Mouse (Mus musculus) left cerebral cortex, adult 11 months (tissue): Measurements from ENCODE around the gene Cntnap5a.
"Not testable (repeated sequence)": the region's sequence is repeated elsewhere in the genome, so short reads cannot be mapped to it uniquely, and the experiment has no call there.

Experiments
- DNase-seq: peaks from one replicate; pipeline ENCODE4 v3.0.0; 2022; ENCODE audit warnings: low spot score

The Cntnap5a gene

GRCm38 (mm10) chr1:116044083-116044482 is 359.5 kb downstream of the Cntnap5a start:
- no peak for DNase-seq

- DNase-seq, result no peak
These were observed 422.6 kb downstream of the Cntnap5a start for GRCm38 (mm10) chr1:116107010-116107723.

GRCm38 (mm10) chr1:116107724-116108058 is 423.1 kb downstream of the Cntnap5a start:
- no peak for DNase-seq

GRCm38 (mm10) chr1:116108381-116108780 is 423.8 kb downstream of the Cntnap5a start:
- DNase-seq, result no peak

- no peak for DNase-seq
These were observed 441.2 kb downstream of the Cntnap5a start for GRCm38 (mm10) chr1:116125767-116126166.

GRCm38 (mm10) chr1:116127085-116127484 is 442.5 kb downstream of the Cntnap5a start:
- no peak for DNase-seq

- no peak for DNase-seq
These were observed 444.1 kb downstream of the Cntnap5a start for GRCm38 (mm10) chr1:116128450-116129246.

GRCm38 (mm10) chr1:116132471-116132870 is 447.9 kb downstream of the Cntnap5a start:
- no peak for DNase-seq

- DNase-seq, result no peak
These were observed 465.3 kb downstream of the Cntnap5a start for GRCm38 (mm10) chr1:116149764-116150369.

GRCm38 (mm10) chr1:116184471-116184870 is 499.9 kb downstream of the Cntnap5a start:
- DNase-seq, result no peak

GRCm38 (mm10) chr1:116188142-116188541 is 503.6 kb downstream of the Cntnap5a start:
- DNase-seq, result not testable (repeated sequence)

- DNase-seq, result peak; percentile 15
These were observed 507.7 kb downstream of the Cntnap5a start for GRCm38 (mm10) chr1:116192299-116192698.

GRCm38 (mm10) chr1:116216883-116217282 is 532.3 kb downstream of the Cntnap5a start:
- no peak for DNase-seq

GRCm38 (mm10) chr1:116240538-116240937 is 556.0 kb downstream of the Cntnap5a start:
- no peak for DNase-seq

GRCm38 (mm10) chr1:116243856-116244255 is 559.3 kb downstream of the Cntnap5a start:
- DNase-seq, result peak; percentile 10

- DNase-seq, result no peak
These were observed 596.6 kb downstream of the Cntnap5a start for GRCm38 (mm10) chr1:116281144-116281543.

GRCm38 (mm10) chr1:116283968-116284367 is 599.4 kb downstream of the Cntnap5a start:
- no peak for DNase-seq

- DNase-seq, result peak; percentile 2
These were observed 622.0 kb downstream of the Cntnap5a start for GRCm38 (mm10) chr1:116306555-116306954.

- no peak for DNase-seq
These were observed 627.0 kb downstream of the Cntnap5a start for GRCm38 (mm10) chr1:116311512-116311911.

GRCm38 (mm10) chr1:116313269-116313668 is 628.7 kb downstream of the Cntnap5a start:
- DNase-seq, result no peak

GRCm38 (mm10) chr1:116324505-116324904 is 639.9 kb downstream of the Cntnap5a start:
- DNase-seq, result no peak

GRCm38 (mm10) chr1:116353669-116354068 is 669.1 kb downstream of the Cntnap5a start:
- no peak for DNase-seq

- DNase-seq, result no peak
These were observed 681.0 kb downstream of the Cntnap5a start for GRCm38 (mm10) chr1:116365606-116366005.
